ENCODE assay signal across 8 mouse cellular contexts in genomic region chrX:98937555-98938294, GRCm38 (mm10). TPM values are rescaled to one million over a fixed set of nuclear protein-coding genes. Genes with fewer than 3 reads are reported as not detected.
DNase-seq lines count a peak whose midpoint lies in the region; ATAC-seq and TF ChIP-seq lines count a peak whose summit lies in the region.

No protein-coding gene starts in this region.

- TF ChIP-seq POLR2A in CH12.LX (IDR thresholded peaks at IDR 0.05; ENCODE audit: low read depth, low read length) = peak; percentile 68

- H3K36me3 ChIP-seq in CH12.LX (replicated peaks in 1 of 2; ENCODE audit: control insufficient read depth in 1 of 2, insufficient read depth in 1 of 2, low read length in 1 of 2) = peaks cover 0 to 16% of the 10 kb centered on the region in 2 experiments
- no peaks in the 10 kb centered on the region for H3K36me3 ChIP-seq in forebrain, embryonic 11.5 days (ENCODE audit: control insufficient read depth, insufficient read depth, low read length)
- peaks cover 3% of the 10 kb centered on the region; the same call in 1 of the 2 replicates for H3K36me3 ChIP-seq in heart, postnatal 0 days (replicated peaks; ENCODE audit: control insufficient read depth, insufficient read depth, low read length)
- H3K36me3 ChIP-seq in liver, postnatal 0 days (replicated peaks; ENCODE audit: insufficient read depth, low read length) = no peaks in the 10 kb centered on the region; the same call in 1 of the 2 replicates
- H3K36me3 ChIP-seq in neural tube, embryonic 14.5 days (ENCODE audit: control insufficient read depth, insufficient read depth, low read length) = no peaks in the 10 kb centered on the region

- peaks cover 10% of the 10 kb centered on the region for H3K79me2 ChIP-seq in CH12.LX (replicated peaks; ENCODE audit: control insufficient read depth, extremely low read depth, insufficient read depth, poor library complexity, severe bottlenecking)

- H3K4me2 ChIP-seq in CH12.LX (ENCODE audit: insufficient read depth, low read depth, poor library complexity, severe bottlenecking) = no peak overlapping the region
- peak overlapping the region; percentile 57 for H3K4me2 ChIP-seq in forebrain, embryonic 11.5 days (ENCODE audit: low read depth, low read length, severe bottlenecking)
- peak overlapping the region; percentile 70 for H3K4me2 ChIP-seq in heart, postnatal 0 days (ENCODE audit: low read depth, low read length)
- peak overlapping the region; percentile 73 for H3K4me2 ChIP-seq in liver, postnatal 0 days (ENCODE audit: low read depth, low read length)
- peak overlapping the region; percentile 61 for H3K4me2 ChIP-seq in neural tube, embryonic 14.5 days (ENCODE audit: low read depth, low read length)

- H3K4me1 ChIP-seq in CH12.LX (ENCODE audit: control insufficient read depth in 1 of 2, insufficient read depth in 2 of 2) = peaks cover 0 to 6% of the 10 kb centered on the region in 2 experiments; a peak in 1 of 4 replicates
- no peaks in the 10 kb centered on the region for H3K4me1 ChIP-seq in forebrain, embryonic 11.5 days (replicated peaks; ENCODE audit: control insufficient read depth, insufficient read depth, low read length)
- 0 out of 2 replicates have a peak, but pooled peaks cover 5% of the 10 kb centered on the region for H3K4me1 ChIP-seq in heart, postnatal 0 days (ENCODE audit: control insufficient read depth, insufficient read depth)
- H3K4me1 ChIP-seq in liver, postnatal 0 days (ENCODE audit: insufficient read depth) = peaks cover 11% of the 10 kb centered on the region
- 0 out of 2 replicates have a peak, but pooled peaks cover 2% of the 10 kb centered on the region for H3K4me1 ChIP-seq in neural tube, embryonic 14.5 days (ENCODE audit: control insufficient read depth, insufficient read depth, low read length)

- no peaks in the 10 kb centered on the region for H3K27me3 ChIP-seq in CH12.LX (replicated peaks)
- no peaks in the 10 kb centered on the region for H3K27me3 ChIP-seq in forebrain, embryonic 11.5 days (ENCODE audit: control insufficient read depth, insufficient read depth, low read length)
- H3K27me3 ChIP-seq in heart, postnatal 0 days (ENCODE audit: control insufficient read depth, insufficient read depth, low read length) = no peaks in the 10 kb centered on the region
- no peaks in the 10 kb centered on the region for H3K27me3 ChIP-seq in liver, postnatal 0 days (ENCODE audit: insufficient read depth, low read length)
- H3K27me3 ChIP-seq in neural tube, embryonic 14.5 days (ENCODE audit: control insufficient read depth, insufficient read depth, low read length) = no peaks in the 10 kb centered on the region

- in situ Hi-C loops in CH12.LX (cut with MboI; ENCODE audit: low pct_ligation_motif_present, low pct_unique_long_range_greater_than_20kb, low sequenced_read_pairs) = loop anchor here (25.0 kb wide), 1 partner anchor 225 kb away; no protein-coding TSS in a partner anchor

- TF ChIP-seq EP300 in CH12.LX (IDR thresholded peaks at IDR 0.05; ENCODE audit: low read length) = no peak
- no peak for TF ChIP-seq EP300 in heart, postnatal 0 days (IDR thresholded peaks at IDR 0.05; ENCODE audit: low read depth)
- TF ChIP-seq EP300 in liver, postnatal 0 days (IDR thresholded peaks at IDR 0.05; ENCODE audit: low read depth) = no peak

- no peaks in the 10 kb centered on the region for H3K9me3 ChIP-seq in CH12.LX (replicated peaks; ENCODE audit: low read length)
- no peaks in the 10 kb centered on the region for H3K9me3 ChIP-seq in forebrain, embryonic 11.5 days (ENCODE audit: control insufficient read depth, low read length)
- H3K9me3 ChIP-seq in heart, postnatal 0 days (replicated peaks; ENCODE audit: control insufficient read depth, low read length) = no peaks in the 10 kb centered on the region
- H3K9me3 ChIP-seq in liver, postnatal 0 days (ENCODE audit: low read length) = no peaks in the 10 kb centered on the region
- H3K9me3 ChIP-seq in neural tube, embryonic 14.5 days (ENCODE audit: control insufficient read depth, low read length) = no peaks in the 10 kb centered on the region

- peak; percentile 86 for DNase-seq in CH12.LX (ENCODE audit: extremely low read depth)
- DNase-seq in c-Kit-positive CD71-positive TER-119-negative erythroid progenitor cells, embryonic 14.5 days (ENCODE audit: low read depth) = peak; percentile 78
- DNase-seq in forebrain, embryonic 11.5 days (ENCODE audit: low spot score) = peak; percentile 95
- peak; percentile 75 for DNase-seq in heart, postnatal 0 days (ENCODE audit: low spot score)
- DNase-seq in kidney, postnatal 4 days = peak; percentile 95 to 96
- peak; percentile 94 for DNase-seq in liver, postnatal 0 days
- peak; percentile 92 for DNase-seq in testis, postnatal 10 days (ENCODE audit: low spot score)

- peak overlapping the region; percentile 79 for H3K27ac ChIP-seq in CH12.LX (ENCODE audit: insufficient read depth, low read depth)
- peak overlapping the region; percentile 81 for H3K27ac ChIP-seq in forebrain, embryonic 11.5 days (ENCODE audit: low read depth, low read length)
- peak overlapping the region; percentile 98 for H3K27ac ChIP-seq in heart, postnatal 0 days (ENCODE audit: low read depth)
- H3K27ac ChIP-seq in liver, postnatal 0 days (ENCODE audit: low read depth) = peak overlapping the region; percentile 93
- H3K27ac ChIP-seq in neural tube, embryonic 14.5 days (ENCODE audit: low read depth, low read length) = peak overlapping the region; percentile 88

- ATAC-seq in forebrain, embryonic 11.5 days (replicated peaks; ENCODE audit: low FRiP score) = peak; percentile 91
- ATAC-seq in heart, postnatal 0 days (ENCODE audit: insufficient read depth, low read depth) = peak; percentile 82
- ATAC-seq in liver, postnatal 0 days = peak; percentile 76
- peak; percentile 84 for ATAC-seq in neural tube, embryonic 14.5 days (ENCODE audit: low read depth)

- peak in 1 of 2 experiments; percentile 64; a peak in 2 of 4 replicates for TF ChIP-seq CTCF in CH12.LX (conservative IDR thresholded peaks at IDR 0.05 in 1 of 2, IDR thresholded peaks at IDR 0.05 in 1 of 2; ENCODE audit: low read depth in 2 of 2, low read length in 2 of 2)
- TF ChIP-seq CTCF in heart, postnatal 0 days (IDR thresholded peaks at IDR 0.05; ENCODE audit: low read depth) = peak; percentile 57
- TF ChIP-seq CTCF in liver, postnatal 0 days (IDR thresholded peaks at IDR 0.05; ENCODE audit: low read depth) = peak; percentile 89

- dilution Hi-C loops in CH12.LX (cut with MboI; ENCODE audit: extremely low pct_ligation_motif_present, extremely low pct_unique_long_range_greater_than_20kb, low sequenced_read_pairs) = no loop called here

- 25% methylated on average over 57 of the region's 57 CpGs for WGBS in forebrain, embryonic 11.5 days
- whole genome bisulfite sequencing in heart, postnatal 0 days = 22% methylated on average over 56 of the region's 57 CpGs
- WGBS in liver, postnatal 0 days (ENCODE audit: insufficient replicate concordance) = 19% methylated on average over 55 of the region's 57 CpGs
- WGBS in neural tube, embryonic 14.5 days = 24% methylated on average over 43 of the region's 57 CpGs

- peak overlapping the region; percentile 97 for H3K9ac ChIP-seq in CH12.LX (ENCODE audit: insufficient read depth, low read depth)
- H3K9ac ChIP-seq in forebrain, embryonic 11.5 days (ENCODE audit: low read length) = peak overlapping the region; percentile 73
- H3K9ac ChIP-seq in heart, postnatal 0 days (replicated peaks; ENCODE audit: low read depth, low read length) = peak overlapping the region; percentile 75
- H3K9ac ChIP-seq in liver, postnatal 0 days (replicated peaks) = peak overlapping the region; percentile 75
- H3K9ac ChIP-seq in neural tube, embryonic 14.5 days (replicated peaks; ENCODE audit: low read depth, low read length) = peak overlapping the region; percentile 56

- TF ChIP-seq RAD21 in CH12.LX (IDR thresholded peaks at IDR 0.05; ENCODE audit: low read depth, low read length) = no peak

- H3K4me3 ChIP-seq in CH12.LX (replicated peaks in 1 of 3; ENCODE audit: low read depth in 2 of 3, low read length in 2 of 3, poor library complexity in 1 of 3) = peak overlapping the region; percentile 64 to 87 (median 74)
- peak overlapping the region; percentile 49 for H3K4me3 ChIP-seq in forebrain, embryonic 11.5 days (ENCODE audit: low read depth, low read length)
- H3K4me3 ChIP-seq in heart, postnatal 0 days (ENCODE audit: low read depth, low read length) = peak overlapping the region; percentile 75
- H3K4me3 ChIP-seq in liver, postnatal 0 days (ENCODE audit: low read depth, low read length) = peak overlapping the region; percentile 70
- H3K4me3 ChIP-seq in neural tube, embryonic 14.5 days (ENCODE audit: low read depth, low read length) = peak overlapping the region; percentile 45

TF ChIP-seq in CH12.LX, 34 proteins besides CTCF, POLR2A, EP300 and RAD21 (continues in another document):
- TF ChIP-seq JUND (conservative IDR thresholded peaks at IDR 0.05; ENCODE audit: low read depth, low read length) = no peak
- no peak for TF ChIP-seq CHD2 (IDR thresholded peaks at IDR 0.05; ENCODE audit: low read length)
- TF ChIP-seq KAT2A (IDR thresholded peaks at IDR 0.05; ENCODE audit: insufficient replicate concordance, low read length) = peak; percentile 68; the same call in 1 of the 2 replicates
- TF ChIP-seq IRF4 (IDR thresholded peaks at IDR 0.05; ENCODE audit: low read depth, low read length) = peak; percentile 61; the same call in 1 of the 2 replicates
- TF ChIP-seq USF1 (IDR thresholded peaks at IDR 0.05; ENCODE audit: low read depth, low read length) = no peak
- TF ChIP-seq NRF1 (IDR thresholded peaks at IDR 0.05; ENCODE audit: low read depth, low read length) = 0 out of 2 replicates have a peak, but pooled peaks have one; percentile 23

RNA-seq across cellular contexts. Expression of gene Yipf6, which starts 1.6 kb away (rescaled TPM):
- total RNA-seq in CH12.LX (2012; rRNA removed) (17.3 and 19.4 TPM in 2 replicates), CH12.LX (2014; rRNA removed) (28.7 and 30.2 TPM in 2 replicates)
- 19.7 and 20.7 TPM in 2 replicates for polyA plus RNA-seq in CH12.LX (2012; ENCODE audit: insufficient read length, low read depth)
- polyA plus RNA-seq in forebrain, embryonic 11.5 days (2014; fragmentation: Nextera tagmentation; extraction: Ambion mirVana) = 23.1 and 24.2 TPM in 2 replicates
- 22.5 and 48.4 TPM in 2 replicates for total RNA-seq in heart, postnatal 0 days (2014; rRNA removed; ENCODE audit: low replicate concordance)
- 14.5 and 15.9 TPM in 2 replicates for polyA plus RNA-seq in heart, postnatal 0 days (2015; fragmentation: Nextera tagmentation; extraction: Ambion mirVana)
- polyA plus RNA-seq in liver, postnatal 0 days (2015; fragmentation: Nextera tagmentation; extraction: Ambion mirVana) = 17.1 and 17.6 TPM in 2 replicates
- 22.2 and 24.7 TPM in 2 replicates for polyA plus RNA-seq in neural tube, embryonic 14.5 days (2014; fragmentation: Nextera tagmentation; extraction: Ambion mirVana)

RNA-seq across cellular contexts. Expression of gene Ophn1, which starts 46.9 kb away (rescaled TPM):
- total RNA-seq in CH12.LX (2012; rRNA removed) (not detected in 2 replicates), CH12.LX (2014; rRNA removed) (not detected in 2 replicates)
- not detected in 2 replicates for polyA plus RNA-seq in CH12.LX (2012; ENCODE audit: insufficient read length, low read depth)
- 19.6 and 20.5 TPM in 2 replicates for polyA plus RNA-seq in forebrain, embryonic 11.5 days (2014; fragmentation: Nextera tagmentation; extraction: Ambion mirVana)
- 11.7 and 22.2 TPM in 2 replicates for total RNA-seq in heart, postnatal 0 days (2014; rRNA removed; ENCODE audit: low replicate concordance)
- polyA plus RNA-seq in heart, postnatal 0 days (2015; fragmentation: Nextera tagmentation; extraction: Ambion mirVana) = 7.5 and 7.6 TPM in 2 replicates
- polyA plus RNA-seq in liver, postnatal 0 days (2015; fragmentation: Nextera tagmentation; extraction: Ambion mirVana) = 3.0 and 3.3 TPM in 2 replicates
- polyA plus RNA-seq in neural tube, embryonic 14.5 days (2014; fragmentation: Nextera tagmentation; extraction: Ambion mirVana) = 47.8 and 55.0 TPM in 2 replicates

Comparison
In these comparisons a context has a peak if more than half of its experiments do, and no peak if none do; other contexts are left out.
1. Peak in every context shown above with its lines: DNase-seq, ATAC-seq, H3K4me3 ChIP-seq and H3K27ac ChIP-seq.